Mouse (Mus musculus): ENCODE data around the gene Pola2.
A peak's percentile ranks its signal among the peaks of the same experiment; 100 is the strongest.

Gene Pola2

GRCm38 (mm10) chr19:5965910-5966309 lies 1.9 kb upstream of the Pola2 start:
- no peak for DNase-seq (ENCODE audit: inconsistent age in 2 of 2, low spot score in 1 of 2)

GRCm38 (mm10) chr19:5965280-5965679 lies 1.3 kb upstream of the Pola2 start:
- peak; percentile 71 to 90 for DNase-seq (ENCODE audit: inconsistent age in 2 of 2, low spot score in 1 of 2)

- peak in 1 of 2 experiments; percentile 45 for DNase-seq (ENCODE audit: inconsistent age in 2 of 2, low spot score in 1 of 2)
Measured at GRCm38 (mm10) chr19:5964804-5965203, 802 bp upstream of the Pola2 start.

- no peak for DNase-seq (ENCODE audit: inconsistent age in 2 of 2, low spot score in 1 of 2)
Measured at GRCm38 (mm10) chr19:5962651-5963050, 1.4 kb downstream of the Pola2 start.

GRCm38 (mm10) chr19:5957371-5957770 lies 6.6 kb downstream of the Pola2 start:
- no peak for DNase-seq (ENCODE audit: inconsistent age in 2 of 2, low spot score in 1 of 2)

- DNase-seq (ENCODE audit: inconsistent age in 2 of 2, low spot score in 1 of 2) = peak; percentile 86 to 95
Measured at GRCm38 (mm10) chr19:5956685-5957084, 7.3 kb downstream of the Pola2 start.

GRCm38 (mm10) chr19:5955704-5956670 lies 8.0 kb downstream of the Pola2 start:
- DNase-seq (ENCODE audit: inconsistent age in 2 of 2, low spot score in 1 of 2) = peak; percentile 36 to 69

- no peak for DNase-seq (ENCODE audit: inconsistent age in 2 of 2, low spot score in 1 of 2)
Measured at GRCm38 (mm10) chr19:5954936-5955335, 9.1 kb downstream of the Pola2 start.

- DNase-seq (ENCODE audit: inconsistent age in 2 of 2, low spot score in 1 of 2) = peak; percentile 70 to 87
Measured at GRCm38 (mm10) chr19:5954031-5954710, 9.8 kb downstream of the Pola2 start.

- DNase-seq (ENCODE audit: inconsistent age in 2 of 2, low spot score in 1 of 2) = peak; percentile 54 to 81
Measured at GRCm38 (mm10) chr19:5953201-5953770, 10.7 kb downstream of the Pola2 start.

- DNase-seq (ENCODE audit: inconsistent age in 2 of 2, low spot score in 1 of 2) = peak; percentile 75 to 89
Measured at GRCm38 (mm10) chr19:5952071-5952691, 11.8 kb downstream of the Pola2 start.

- DNase-seq (ENCODE audit: inconsistent age in 2 of 2, low spot score in 1 of 2) = no peak
Measured at GRCm38 (mm10) chr19:5951631-5952030, 12.4 kb downstream of the Pola2 start.

GRCm38 (mm10) chr19:5950218-5950617 lies 13.8 kb downstream of the Pola2 start:
- no peak for DNase-seq (ENCODE audit: inconsistent age in 2 of 2, low spot score in 1 of 2)

GRCm38 (mm10) chr19:5945891-5946290 lies 18.1 kb downstream of the Pola2 start:
- peak; percentile 34 to 75 for DNase-seq (ENCODE audit: inconsistent age in 2 of 2, low spot score in 1 of 2)

- DNase-seq (ENCODE audit: inconsistent age in 2 of 2, low spot score in 1 of 2) = peak in 1 of 2 experiments; percentile 35
Measured at GRCm38 (mm10) chr19:5945027-5945426, 19.0 kb downstream of the Pola2 start.

- DNase-seq (ENCODE audit: inconsistent age in 2 of 2, low spot score in 1 of 2) = peak in 1 of 2 experiments; percentile 22
Measured at GRCm38 (mm10) chr19:5944145-5944544, 19.9 kb downstream of the Pola2 start.

- DNase-seq (ENCODE audit: inconsistent age in 2 of 2, low spot score in 1 of 2) = peak in 1 of 2 experiments; percentile 29
Measured at GRCm38 (mm10) chr19:5943404-5943803, 20.6 kb downstream of the Pola2 start.

- peak in 1 of 2 experiments; percentile 20 for DNase-seq (ENCODE audit: inconsistent age in 2 of 2, low spot score in 1 of 2)
Measured at GRCm38 (mm10) chr19:5942581-5942980, 21.4 kb downstream of the Pola2 start.

- DNase-seq (ENCODE audit: inconsistent age in 2 of 2, low spot score in 1 of 2) = peak; percentile 79 to 86
Measured at GRCm38 (mm10) chr19:5940656-5941055, 23.3 kb downstream of the Pola2 start.

- peak; percentile 87 to 91 for DNase-seq (ENCODE audit: inconsistent age in 2 of 2, low spot score in 1 of 2)
Measured at GRCm38 (mm10) chr19:5940173-5940572, 23.8 kb downstream of the Pola2 start.

GRCm38 (mm10) chr19:5939715-5940114 lies 24.3 kb downstream of the Pola2 start:
- DNase-seq (ENCODE audit: inconsistent age in 2 of 2, low spot score in 1 of 2) = no peak

Data from adrenal gland, adult (tissue).